Mouse (Mus musculus) heart, embryonic 15.5 days (tissue): Measurements from ENCODE around the gene Oat. TPM values are rescaled to one million over a fixed set of nuclear protein-coding genes. Genes with fewer than 3 reads are reported as not detected.
A peak's percentile ranks its signal among the peaks of the same experiment; 100 is the strongest.

Experiments
- ATAC-seq: fragments of 200-750 bp; cut with Nextera tagmentation; replicated peaks from 2 replicates; pipeline ENCODE4 v1.8.0; 2017; ENCODE audit warnings: low read depth, moderate TSS enrichment; ENCODE audit not compliant: insufficient number of reproducible peaks, insufficient read depth, low FRiP score
- H3K27ac ChIP-seq: fragments of 300-500 bp; sonication (generic); 2 replicates; pipeline ENCODE4 v1.5.1; 2015; ENCODE audit warnings: mild to moderate bottlenecking, inconsistent platforms
- H3K27me3 ChIP-seq: fragments of 300-500 bp; sonication (generic); 2 replicates; pipeline ENCODE4 v1.6.1; 2015; ENCODE audit warnings: inconsistent platforms
- H3K36me3 ChIP-seq: fragments of 300-500 bp; sonication (generic); 2 replicates; pipeline ENCODE4 v1.6.1; 2015; ENCODE audit warnings: mild to moderate bottlenecking, inconsistent platforms
- H3K4me1 ChIP-seq: fragments of 300-500 bp; sonication (generic); replicated peaks from 2 replicates; pipeline ENCODE4 v1.6.1; 2015; ENCODE audit warnings: inconsistent platforms
- H3K4me2 ChIP-seq: fragments of 300-500 bp; sonication (generic); 2 replicates; pipeline ENCODE4 v1.6.1; 2015; ENCODE audit warnings: inconsistent platforms, mild to moderate bottlenecking, moderate library complexity
- H3K4me3 ChIP-seq: fragments of 300-500 bp; sonication (generic); 2 replicates; pipeline ENCODE4 v1.5.1; 2015; ENCODE audit warnings: mild to moderate bottlenecking, inconsistent platforms
- H3K9ac ChIP-seq: fragments of 300-500 bp; sonication (generic); 2 replicates; pipeline ENCODE4 v1.6.1; 2015; ENCODE audit warnings: mild to moderate bottlenecking, inconsistent platforms
- H3K9me3 ChIP-seq: fragments of 300-500 bp; sonication (generic); replicated peaks from 2 replicates; pipeline ENCODE4 v1.6.1; 2016; ENCODE audit warnings: inconsistent platforms
- WGBS: fragments of 180-500 bp; shearing (Covaris S2); methylation state at CpG from one replicate; pipeline ENCODE4 v1.1.7; 2015; ENCODE audit warnings: mixed read lengths; 5-methylcytosine and 5-hydroxymethylcytosine counted together
- polyA plus RNA-seq: library from polyadenylated mRNA; unstranded; fragments of >200 nt; fragmentation: Nextera tagmentation; extraction: Ambion mirVana; gene quantifications from 2 replicates; pipeline ENCODE4 v1.2.1, GENCODE M21; 2015

The Oat gene
- polyA plus RNA-seq, 1 experiment from 2014 or later: 186 TPM

GRCm38 (mm10) chr7:132568817-132569216, 7.4 kb downstream of the Oat start:
- no peak overlapping the region for H3K4me3 ChIP-seq
- no peaks in the 10 kb centered on the region for H3K9me3 ChIP-seq
- no peak overlapping the region for H3K27ac ChIP-seq
- H3K4me2 ChIP-seq: no peak overlapping the region
- H3K9ac ChIP-seq: no peak overlapping the region
- H3K36me3 ChIP-seq: peaks cover 35% of the 10 kb centered on the region
- peaks cover 44% of the 10 kb centered on the region for H3K4me1 ChIP-seq
- WGBS: 87% methylated on average over 6 of the region's 6 CpGs
- no peaks in the 10 kb centered on the region for H3K27me3 ChIP-seq
- no peak for ATAC-seq

GRCm38 (mm10) chr7:132565831-132566230, 10.4 kb downstream of the Oat start:
- H3K4me2 ChIP-seq: no peak overlapping the region
- H3K4me1 ChIP-seq: peaks cover 20% of the 10 kb centered on the region
- peaks cover 65% of the 10 kb centered on the region for H3K36me3 ChIP-seq
- no peak overlapping the region for H3K9ac ChIP-seq
- ATAC-seq: no peak
- H3K9me3 ChIP-seq: no peaks in the 10 kb centered on the region
- H3K4me3 ChIP-seq: no peak overlapping the region
- WGBS: 19% methylated on average over 1 of the region's 1 CpGs
- no peaks in the 10 kb centered on the region for H3K27me3 ChIP-seq
- H3K27ac ChIP-seq: no peak overlapping the region

- H3K9me3 ChIP-seq: no peaks in the 10 kb centered on the region
- H3K9ac ChIP-seq: no peak overlapping the region
- H3K4me2 ChIP-seq: no peak overlapping the region
- WGBS: 43% methylated on average over 3 of the region's 3 CpGs
- peaks cover 70% of the 10 kb centered on the region for H3K36me3 ChIP-seq
- ATAC-seq: no peak
- peak overlapping the region; percentile 44; the same call in 1 of the 2 replicates for H3K27ac ChIP-seq
- H3K4me1 ChIP-seq: no peaks in the 10 kb centered on the region; the same call in 1 of the 2 replicates
- no peaks in the 10 kb centered on the region for H3K27me3 ChIP-seq
- H3K4me3 ChIP-seq: no peak overlapping the region
These were observed 16.9 kb downstream of the Oat start for GRCm38 (mm10) chr7:132559138-132559766.

- Histone ChIP-seq H3K36me3 (peaks cover 60% of the 10 kb centered on the region), H3K4me2 (no peak overlapping the region), H3K9ac (no peak overlapping the region), H3K27ac (no peak overlapping the region), H3K27me3 (no peaks in the 10 kb centered on the region), H3K4me1 (no peaks in the 10 kb centered on the region; the same call in 1 of the 2 replicates), H3K4me3 (no peak overlapping the region), H3K9me3 (no peaks in the 10 kb centered on the region)
- ATAC-seq: no peak
- 70% methylated on average over 7 of the region's 7 CpGs for WGBS
These were observed 18.0 kb downstream of the Oat start for GRCm38 (mm10) chr7:132558141-132558736.

GRCm38 (mm10) chr7:132556575-132556974, 19.6 kb downstream of the Oat start:
- Histone ChIP-seq H3K9ac (no peak overlapping the region), H3K4me1 (no peaks in the 10 kb centered on the region; the same call in 1 of the 2 replicates), H3K4me2 (no peak overlapping the region), H3K27me3 (no peaks in the 10 kb centered on the region), H3K27ac (no peak overlapping the region), H3K9me3 (no peaks in the 10 kb centered on the region), H3K4me3 (no peak overlapping the region), H3K36me3 (peaks cover 43% of the 10 kb centered on the region)
- no peak for ATAC-seq
- WGBS: 80% methylated on average over 5 of the region's 5 CpGs

GRCm38 (mm10) chr7:132555911-132556310, 20.3 kb downstream of the Oat start:
- Histone ChIP-seq H3K27ac (no peak overlapping the region), H3K4me2 (no peak overlapping the region), H3K4me3 (no peak overlapping the region), H3K27me3 (no peaks in the 10 kb centered on the region), H3K9ac (no peak overlapping the region), H3K4me1 (no peaks in the 10 kb centered on the region; the same call in 1 of the 2 replicates), H3K36me3 (peaks cover 37% of the 10 kb centered on the region), H3K9me3 (no peaks in the 10 kb centered on the region)
- 42% methylated on average over 4 of the region's 4 CpGs for WGBS
- ATAC-seq: no peak

- no peaks in the 10 kb centered on the region; the same call in 1 of the 2 replicates for H3K4me1 ChIP-seq
- ATAC-seq: no peak
- H3K36me3 ChIP-seq: peaks cover 18% of the 10 kb centered on the region
- no peak overlapping the region for H3K4me2 ChIP-seq
- no peaks in the 10 kb centered on the region for H3K9me3 ChIP-seq
- H3K9ac ChIP-seq: no peak overlapping the region
- WGBS: 54% methylated on average over 2 of the region's 2 CpGs
- no peak overlapping the region for H3K4me3 ChIP-seq
- H3K27me3 ChIP-seq: 0 out of 2 replicates have a peak, but pooled peaks cover 4% of the 10 kb centered on the region
- H3K27ac ChIP-seq: no peak overlapping the region
These were observed 22.1 kb downstream of the Oat start for GRCm38 (mm10) chr7:132554091-132554490.

GRCm38 (mm10) chr7:132551351-132552126, 24.7 kb downstream of the Oat start:
- Histone ChIP-seq H3K27ac (peak overlapping the region; percentile 47), H3K9me3 (no peaks in the 10 kb centered on the region), H3K27me3 (0 out of 2 replicates have a peak, but pooled peaks cover 4% of the 10 kb centered on the region), H3K4me2 (peak overlapping the region; percentile 94), H3K4me1 (no peaks in the 10 kb centered on the region; the same call in 1 of the 2 replicates), H3K4me3 (peak overlapping the region; percentile 61), H3K36me3 (peaks cover under 1% of the 10 kb centered on the region; the same call in 1 of the 2 replicates), H3K9ac (peak overlapping the region; percentile 63)
- peak; percentile 94 for ATAC-seq
- under 1% methylated on average over 27 of the region's 27 CpGs for WGBS

GRCm38 (mm10) chr7:132547126-132547525, 29.1 kb downstream of the Oat start:
- no peaks in the 10 kb centered on the region for H3K36me3 ChIP-seq
- H3K4me2 ChIP-seq: no peak overlapping the region
- H3K27me3 ChIP-seq: 0 out of 2 replicates have a peak, but pooled peaks cover 8% of the 10 kb centered on the region
- ATAC-seq: no peak
- no peak overlapping the region for H3K4me3 ChIP-seq
- H3K9me3 ChIP-seq: no peaks in the 10 kb centered on the region
- no peak overlapping the region for H3K9ac ChIP-seq
- 70% methylated on average over 3 of the region's 3 CpGs for WGBS
- no peak overlapping the region for H3K27ac ChIP-seq
- no peaks in the 10 kb centered on the region for H3K4me1 ChIP-seq

- 66% methylated on average over 4 of the region's 4 CpGs for WGBS
- Histone ChIP-seq H3K27ac (no peak overlapping the region), H3K9me3 (no peaks in the 10 kb centered on the region), H3K36me3 (no peaks in the 10 kb centered on the region), H3K4me1 (no peaks in the 10 kb centered on the region), H3K4me3 (no peak overlapping the region), H3K4me2 (no peak overlapping the region), H3K27me3 (0 out of 2 replicates have a peak, but pooled peaks cover 4% of the 10 kb centered on the region), H3K9ac (no peak overlapping the region)
- no peak for ATAC-seq
These were observed 33.8 kb downstream of the Oat start for GRCm38 (mm10) chr7:132542427-132542826.

GRCm38 (mm10) chr7:132541566-132541965, 34.6 kb downstream of the Oat start:
- H3K36me3 ChIP-seq: no peaks in the 10 kb centered on the region
- no peak overlapping the region for H3K4me3 ChIP-seq
- no peaks in the 10 kb centered on the region for H3K4me1 ChIP-seq
- WGBS: 44% methylated on average over 3 of the region's 3 CpGs
- 0 out of 2 replicates have a peak, but pooled peaks cover 4% of the 10 kb centered on the region for H3K27me3 ChIP-seq
- no peak overlapping the region for H3K4me2 ChIP-seq
- H3K27ac ChIP-seq: no peak overlapping the region
- no peak overlapping the region for H3K9ac ChIP-seq
- H3K9me3 ChIP-seq: no peaks in the 10 kb centered on the region
- no peak for ATAC-seq
